Mouse (Mus musculus): ENCODE measurements around the gene Crygb.

The Crygb gene

GRCm38 (mm10) chr1:65040806-65041205 lies 41.3 kb downstream of the Crygb start:
- TF ChIP-seq GATA4 (IDR thresholded peaks at IDR 0.05; ENCODE audit: insufficient replicate concordance, low read length), result no peak

GRCm38 (mm10) chr1:65039679-65040078 lies 42.4 kb downstream of the Crygb start:
- no peak for TF ChIP-seq GATA4 (IDR thresholded peaks at IDR 0.05; ENCODE audit: insufficient replicate concordance, low read length)

GRCm38 (mm10) chr1:65037542-65037941 lies 44.5 kb downstream of the Crygb start:
- TF ChIP-seq GATA4 (IDR thresholded peaks at IDR 0.05; ENCODE audit: insufficient replicate concordance, low read length), result no peak

- TF ChIP-seq GATA4 (IDR thresholded peaks at IDR 0.05; ENCODE audit: insufficient replicate concordance, low read length), result no peak
Measured at GRCm38 (mm10) chr1:65035513-65035912, 46.6 kb downstream of the Crygb start.

- no peak for TF ChIP-seq GATA4 (IDR thresholded peaks at IDR 0.05; ENCODE audit: insufficient replicate concordance, low read length)
Measured at GRCm38 (mm10) chr1:65032641-65033040, 49.4 kb downstream of the Crygb start, which contains the start of gene Akr1cl. TSS of gene Akr1cl (minus strand) at chr1:65032759.

All from liver, adult (tissue).